Mouse (Mus musculus) heart, postnatal 36 days (tissue): ENCODE data around the gene Dusp10. TPM values are rescaled to one million over a fixed set of nuclear protein-coding genes. Genes with fewer than 3 reads are reported as not detected.

Experiments used
- DNase-seq, 2 experiments: peaks; one replicate each; pipeline ENCODE4 v3.0.0; 2021 to 2022
- intact Hi-C: fragments of 180-260 bp; cut with DNase I; formaldehyde crosslinking; loops from one replicate; pipeline ENCODE4 v1.15.1; 2025
- total RNA-seq, 2 experiments: library from RNA; stranded (reverse); gene quantifications; 2 replicates each; pipeline ENCODE4 v1.2.3; 2021

Dusp10 gene
- total RNA-seq, 2 experiments from 2014 or later = 4.6 to 9.2 TPM

DNA sequence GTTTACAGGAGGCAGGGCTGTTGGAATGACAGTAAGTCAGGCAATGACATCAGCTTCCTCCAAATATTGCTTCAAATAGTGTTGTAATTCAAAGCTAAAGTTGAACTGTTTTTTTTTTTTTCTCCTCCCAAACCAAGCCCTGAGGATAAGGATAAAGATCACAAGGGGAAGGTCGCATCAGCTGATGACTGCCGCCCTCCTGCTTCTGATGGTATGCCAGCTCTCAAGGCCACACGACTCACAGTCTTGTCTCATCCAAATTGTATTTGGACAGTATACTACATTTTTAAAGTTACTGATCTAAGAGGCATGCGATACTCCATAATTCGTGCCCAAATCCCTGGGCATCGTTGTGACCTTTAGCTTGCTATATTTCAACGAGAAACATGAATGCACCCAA lies 70.1 kb downstream of the Dusp10 start:
- DNase-seq = no peak
- intact Hi-C loops = no loop called here

DNA sequence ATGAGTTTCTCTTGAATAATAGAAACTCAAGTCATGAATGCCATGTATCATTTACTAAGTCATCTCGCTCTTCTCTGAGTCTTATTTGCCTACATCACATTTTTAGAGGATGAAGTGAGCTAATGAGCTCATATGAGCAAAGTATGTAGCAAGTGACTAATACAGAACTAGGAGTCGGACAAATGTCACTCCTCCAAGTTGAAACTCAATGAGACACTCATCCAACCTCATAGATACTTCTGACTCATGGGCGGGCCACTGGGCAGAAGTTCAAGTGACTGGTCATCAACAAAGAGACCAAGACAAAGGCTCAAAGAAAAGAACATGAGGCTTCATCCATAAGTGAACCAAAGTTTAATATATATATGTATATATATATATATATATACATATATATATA lies 71.9 kb downstream of the Dusp10 start:
- no peak for DNase-seq
- intact Hi-C loops = no loop called here

DNA sequence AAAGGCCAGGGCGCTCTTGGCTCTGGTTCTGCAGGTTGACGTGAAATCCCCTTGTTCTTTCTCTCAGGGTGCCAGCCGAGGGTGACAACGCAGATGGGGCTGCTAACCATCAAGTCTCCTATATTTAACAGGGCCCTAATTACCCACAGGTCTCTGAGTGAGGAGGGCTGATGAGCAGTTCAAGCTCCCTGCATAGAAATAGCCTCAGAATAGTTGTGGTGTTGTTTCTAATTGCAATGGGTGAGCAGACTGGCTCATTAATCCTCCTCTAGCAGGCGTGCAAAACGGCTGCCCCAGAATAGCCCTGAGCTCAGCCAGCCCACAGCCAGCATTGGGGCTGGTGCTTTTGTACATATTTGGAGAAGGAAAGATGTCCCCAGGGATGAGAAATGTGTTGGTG lies 77.4 kb downstream of the Dusp10 start:
- DNase-seq = no peak
- intact Hi-C loops = no loop called here

DNA sequence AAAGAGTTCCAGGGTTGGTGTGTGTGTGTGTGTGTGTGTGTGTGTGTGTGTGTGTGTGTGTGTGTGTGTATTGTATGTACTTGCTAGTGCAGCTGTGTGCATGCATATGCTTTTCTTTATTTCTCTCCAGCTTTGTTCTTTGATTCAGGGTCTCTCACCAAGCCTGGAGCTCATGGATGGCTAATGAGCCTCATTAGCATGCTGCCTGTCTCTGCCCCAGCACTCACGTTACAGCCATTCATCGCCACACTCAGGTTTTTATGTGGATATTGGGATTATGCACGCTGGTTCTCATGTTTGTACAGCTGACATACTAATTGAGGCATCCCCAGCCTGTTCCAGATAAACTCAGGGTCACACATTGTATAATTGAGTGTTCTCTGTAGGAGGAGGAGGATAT lies 81.8 kb downstream of the Dusp10 start:
- intact Hi-C loops = no loop called here
- DNase-seq = no peak

DNA sequence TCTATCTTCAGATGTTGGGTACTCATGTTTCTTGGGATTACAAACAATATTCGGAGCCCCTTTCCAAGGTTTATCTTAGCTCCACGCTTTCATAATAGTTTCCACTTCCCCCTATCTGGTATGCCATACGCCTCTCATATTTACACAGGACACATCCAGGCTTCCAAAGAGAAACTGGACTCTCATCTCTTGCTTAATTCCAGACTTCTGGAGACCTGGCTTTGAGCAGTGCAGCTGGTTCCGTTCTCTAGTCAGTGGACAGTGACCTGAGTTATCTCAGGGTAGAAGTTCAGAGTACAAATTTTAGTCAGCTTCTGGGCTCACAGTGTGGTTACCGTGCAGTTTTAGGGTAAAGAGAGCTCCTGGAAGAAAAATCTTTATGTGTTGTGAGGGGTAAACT lies 87.3 kb downstream of the Dusp10 start:
- intact Hi-C loops = no loop called here
- DNase-seq = no peak

DNA sequence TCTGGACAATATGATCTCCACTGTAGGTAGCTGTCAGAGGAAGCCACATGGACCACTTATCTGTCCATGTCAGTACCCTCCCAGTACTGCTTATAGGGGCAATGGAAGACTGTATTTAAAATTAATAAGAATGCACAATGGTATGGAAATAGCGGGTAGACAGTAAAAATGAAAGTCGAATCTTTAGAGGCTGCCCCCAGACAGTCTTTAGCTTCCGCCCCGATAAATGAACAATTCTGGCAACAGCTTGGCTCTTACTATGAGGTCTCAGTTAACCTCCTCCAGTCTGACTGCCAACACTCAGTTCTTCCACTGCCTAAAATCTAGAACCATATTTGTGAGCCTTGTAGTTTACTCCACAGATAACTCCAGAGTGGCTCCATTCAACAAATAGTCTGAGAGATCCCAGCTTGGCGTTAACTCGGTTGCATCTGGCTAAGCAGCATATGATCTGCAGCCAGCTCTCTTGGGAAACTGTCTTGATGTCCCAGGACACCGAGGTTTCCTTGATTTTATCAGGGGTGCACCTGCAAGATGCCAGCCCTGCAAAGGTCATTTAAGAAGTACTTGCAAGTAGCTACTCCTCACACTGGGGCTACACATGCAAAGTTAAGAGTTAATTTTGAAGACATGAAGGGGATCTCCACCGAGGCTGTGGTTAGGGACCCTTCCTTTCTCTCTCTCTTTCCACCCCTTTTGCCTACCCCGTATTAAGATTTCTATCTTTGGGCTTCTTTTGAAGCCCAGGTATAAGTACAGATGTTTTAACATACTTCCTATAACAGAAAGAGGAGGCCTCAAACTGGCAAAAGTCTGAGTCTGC lies 88.0 kb downstream of the Dusp10 start:
- DNase-seq = no peak
- intact Hi-C loops = no loop called here

DNA sequence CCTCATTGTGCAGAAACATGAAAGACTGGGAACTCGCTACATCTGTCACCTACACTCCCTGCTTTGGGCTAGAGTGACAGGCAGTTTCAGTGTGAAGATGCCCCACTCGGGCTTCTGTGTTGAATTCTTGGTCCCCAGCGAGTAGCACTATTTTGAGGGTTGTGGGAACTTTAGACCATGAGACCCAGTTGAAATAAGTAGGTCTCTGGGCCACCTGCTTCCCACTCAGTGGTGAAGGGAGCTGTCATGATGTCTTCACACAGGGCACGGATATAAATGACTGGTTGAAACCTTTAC lies 88.6 kb downstream of the Dusp10 start:
- intact Hi-C loops = no loop called here
- DNase-seq = no peak

DNA sequence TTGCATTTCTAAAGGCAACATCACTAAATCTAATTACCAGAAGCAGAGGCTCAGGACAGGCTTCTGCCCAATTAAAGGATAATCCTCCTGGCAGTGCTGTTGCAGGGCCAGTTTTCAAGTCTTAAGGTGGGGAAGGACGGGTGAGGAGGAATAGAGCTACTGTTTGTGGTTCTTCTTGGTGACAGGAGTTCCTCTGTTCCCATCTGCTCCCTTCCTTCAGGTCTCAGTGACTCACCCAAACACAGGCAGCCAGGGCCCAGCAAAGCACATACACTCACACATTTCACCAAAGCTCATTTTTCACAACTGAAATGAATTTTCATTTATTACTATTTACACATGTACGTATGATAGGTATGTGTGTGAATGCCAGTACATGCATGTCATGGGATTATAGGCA lies 93.7 kb downstream of the Dusp10 start:
- intact Hi-C loops = no loop called here
- no peak for DNase-seq

DNA sequence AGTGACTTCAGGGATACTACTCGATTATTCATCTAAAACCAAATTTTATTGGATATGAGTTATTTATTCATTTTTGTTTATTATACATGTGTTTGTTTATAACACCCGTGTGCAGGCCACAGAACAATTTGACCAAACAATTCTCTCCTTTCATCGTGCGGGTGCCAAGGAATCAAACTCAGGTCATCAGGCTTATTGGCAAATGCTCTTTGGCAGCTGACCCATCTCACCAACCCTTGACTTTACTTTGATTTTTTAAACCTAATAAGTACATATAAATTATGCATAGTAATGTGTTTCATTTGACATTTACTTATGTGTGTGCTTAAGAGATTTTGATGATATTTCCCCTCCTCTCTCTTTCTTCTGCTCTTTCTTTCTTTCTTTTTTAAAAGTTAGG lies 94.3 kb downstream of the Dusp10 start:
- no peak for DNase-seq
- intact Hi-C loops = no loop called here

DNA sequence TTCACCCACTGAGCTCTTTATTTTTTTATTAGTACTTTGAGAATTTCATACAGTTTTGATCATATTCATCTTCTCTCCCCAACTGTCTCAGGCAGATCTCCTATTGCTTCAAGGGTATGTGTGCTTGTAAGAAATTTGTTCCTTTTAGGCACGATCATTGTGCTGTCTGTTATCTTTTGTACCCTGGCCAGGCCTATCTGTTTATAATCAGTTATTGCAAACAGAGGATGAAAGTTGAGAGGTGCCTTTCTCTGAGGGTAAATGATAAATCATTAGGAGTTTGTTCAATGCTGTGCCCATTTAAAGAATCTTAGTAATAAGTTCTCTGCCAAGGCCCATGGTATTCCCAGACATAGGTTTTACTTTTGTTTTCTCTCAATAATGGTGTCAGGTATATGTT lies 95.2 kb downstream of the Dusp10 start:
- intact Hi-C loops = no loop called here
- DNase-seq = no peak

DNA sequence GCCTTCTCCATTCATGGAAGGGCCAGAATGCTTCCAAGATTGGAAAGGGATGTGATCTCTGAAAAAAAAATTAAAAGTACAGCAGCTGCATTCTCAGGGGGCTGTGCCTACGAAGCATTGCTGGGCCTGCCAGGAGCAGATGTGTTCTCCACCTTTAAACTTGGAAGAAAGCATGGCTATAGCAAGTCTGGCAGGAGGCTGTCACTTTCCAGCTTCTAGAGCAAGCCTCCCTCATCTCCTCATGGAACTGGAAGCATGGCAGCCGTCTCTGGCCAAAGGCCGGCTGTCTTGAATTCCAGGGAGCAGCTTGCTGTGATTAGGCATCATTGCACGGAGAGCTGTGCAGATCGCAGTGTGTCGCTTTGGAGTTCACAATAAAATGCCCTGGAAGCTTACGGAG lies 104.5 kb downstream of the Dusp10 start:
- intact Hi-C loops = no loop called here
- DNase-seq = peak; percentile 7 to 13

DNA sequence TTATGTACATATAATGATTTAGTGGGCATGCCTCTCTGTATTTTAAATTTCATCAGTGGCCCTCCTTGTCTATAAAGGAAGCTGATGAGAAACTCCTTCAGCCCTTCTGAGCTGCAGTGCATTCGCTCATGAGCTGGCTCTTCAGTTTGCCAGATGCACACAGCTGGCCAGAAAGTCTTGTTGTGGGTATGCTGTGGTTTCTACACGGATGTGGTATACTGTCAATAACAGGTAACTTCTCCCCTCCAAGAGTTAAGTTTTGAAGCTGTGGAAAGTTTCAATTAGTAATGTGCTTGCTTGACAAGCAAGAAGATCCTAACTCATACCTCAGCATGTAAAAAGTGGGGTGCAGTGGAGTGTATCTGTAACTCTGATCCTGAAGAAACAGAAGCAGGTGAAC lies 104.9 kb downstream of the Dusp10 start:
- DNase-seq = no peak

DNA sequence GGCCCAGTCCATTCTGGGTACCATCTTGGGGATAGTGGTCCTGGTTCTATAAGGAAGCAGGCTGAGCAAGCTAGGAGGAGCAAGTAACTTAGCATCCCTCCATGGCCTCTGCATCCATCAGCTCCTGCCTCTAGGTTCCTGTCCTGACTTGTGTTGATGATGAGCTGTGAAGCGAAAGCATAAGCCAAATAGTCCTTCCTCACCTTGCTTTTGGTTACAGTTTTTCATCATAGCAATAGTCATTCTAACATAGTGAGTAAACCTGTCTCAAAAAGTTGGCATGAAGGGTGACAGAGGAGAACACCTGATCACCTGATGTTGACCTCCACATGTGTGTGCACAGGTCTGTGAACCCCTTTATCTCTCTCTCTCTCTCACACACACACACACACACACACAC lies 105.5 kb downstream of the Dusp10 start:
- no peak for DNase-seq
- intact Hi-C loops = no loop called here

More for the DNA sequence above, 104.9 kb downstream of the Dusp10 start:
- intact Hi-C loops = no loop called here

Other genes with a start within 250 kb of the Dusp10 start
- gene 1700056E22Rik, start 21.0 kb downstream of the Dusp10 start, total RNA-seq = 1 to 10 TPM; 1.0 to 1.2 TPM